Mouse (Mus musculus) testis, adult 2 months (tissue): ENCODE measurements around the gene Krtap22-2. TPM values are rescaled to one million over a fixed set of nuclear protein-coding genes. Genes with fewer than 3 reads are reported as not detected.
"Not testable (repeated sequence)": the region's sequence is repeated elsewhere in the genome, so short reads cannot be mapped to it uniquely, and the experiment has no call there.

ENCODE experiments used
- H3K27ac ChIP-seq: fragments of 200-500 bp; 2 replicates; pipeline ENCODE4 v1.5.1; 2012; ENCODE audit warnings: low read depth, low read length; ENCODE audit not compliant: control insufficient read depth, insufficient read depth
- H3K27me3 ChIP-seq: fragments of 200-500 bp; 2 replicates; pipeline ENCODE4 v1.6.1; 2012; ENCODE audit warnings: mild to moderate bottlenecking, low read length, moderate library complexity; ENCODE audit not compliant: control insufficient read depth, insufficient read depth
- H3K36me3 ChIP-seq: fragments of 200-500 bp; 2 replicates; pipeline ENCODE4 v1.6.1; 2012; ENCODE audit warnings: mild to moderate bottlenecking, low read length; ENCODE audit not compliant: control insufficient read depth, insufficient read depth
- H3K4me1 ChIP-seq: fragments of 200-500 bp; 2 replicates; pipeline ENCODE4 v1.6.1; 2012; ENCODE audit warnings: low read length; ENCODE audit not compliant: control insufficient read depth, insufficient read depth
- H3K4me3 ChIP-seq: fragments of 200-500 bp; 2 replicates; pipeline ENCODE4 v1.5.1; 2012; ENCODE audit warnings: low read depth, mild to moderate bottlenecking, low read length, moderate library complexity, mixed read lengths; ENCODE audit not compliant: control insufficient read depth
- CTCF ChIP-seq: fragments of 200-500 bp; IDR thresholded peaks from 2 replicates; pipeline ENCODE4 v1.5.1; 2012; ENCODE audit warnings: low read depth, mild to moderate bottlenecking, inconsistent platforms, low read length, moderate library complexity; ENCODE audit not compliant: control insufficient read depth, insufficient read depth, insufficient replicate concordance
- POLR2A ChIP-seq: fragments of 200-500 bp; IDR thresholded peaks from 2 replicates; pipeline ENCODE4 v1.6.1; 2012; ENCODE audit warnings: low read depth, mild to moderate bottlenecking, inconsistent platforms, low read length, moderate library complexity; ENCODE audit not compliant: control insufficient read depth
- polyA plus RNA-seq: library from polyadenylated mRNA; depleted of rRNA; stranded (reverse); fragments of >200 nt; gene quantifications from 2 replicates; pipeline ENCODE4 v1.2.3, GENCODE M21; 2012; rRNA removed

Krtap22-2 gene
- polyA plus RNA-seq, result not detected in 2 replicates

GRCm38 (mm10) chr16:89010659-89011058 lies at the start of gene Krtap22-2:
Krtap22-2 (minus strand) TSS chr16:89010759.
- no peak within 1 kb of the TSS for H3K4me3 ChIP-seq

GRCm38 (mm10) chr16:89047783-89048182 lies 37.2 kb upstream of the Krtap22-2 start, which contains the start of gene Krtap6-5:
Krtap6-5 (minus strand) TSS chr16:89047883.
- no peaks in the 10 kb centered on the region for H3K4me1 ChIP-seq
- H3K36me3 ChIP-seq, result no peaks in the 10 kb centered on the region
- no peak within 1 kb of the TSS for H3K27ac ChIP-seq
- no peaks in the 10 kb centered on the region for H3K27me3 ChIP-seq
- H3K4me3 ChIP-seq, result no peak within 1 kb of the TSS
- TF ChIP-seq POLR2A (no peak), CTCF (no peak)

More at GRCm38 (mm10) chr16:89010659-89011058, at the start of gene Krtap22-2:
- Histone ChIP-seq H3K36me3 (no peaks in the 10 kb centered on the region), H3K4me1 (no peaks in the 10 kb centered on the region), H3K27me3 (no peaks in the 10 kb centered on the region), H3K27ac (no peak within 1 kb of the TSS)
- no peak for TF ChIP-seq CTCF
- no peak for TF ChIP-seq POLR2A

GRCm38 (mm10) chr16:89041372-89041771 lies 30.8 kb upstream of the Krtap22-2 start, which contains the start of gene Gm10228:
Gm10228 (minus strand) TSS chr16:89041472.
- H3K4me3 ChIP-seq, H3K27ac ChIP-seq, H3K36me3 ChIP-seq, H3K4me1 ChIP-seq, H3K27me3 ChIP-seq: not testable (repeated sequence)

GRCm38 (mm10) chr16:89031399-89031798 lies 20.8 kb upstream of the Krtap22-2 start, which contains the start of gene Krtap6-1:
Krtap6-1 (plus strand) TSS chr16:89031699.
- H3K27me3 ChIP-seq, H3K27ac ChIP-seq, H3K4me1 ChIP-seq, H3K4me3 ChIP-seq, H3K36me3 ChIP-seq: not testable (repeated sequence)

DNA sequence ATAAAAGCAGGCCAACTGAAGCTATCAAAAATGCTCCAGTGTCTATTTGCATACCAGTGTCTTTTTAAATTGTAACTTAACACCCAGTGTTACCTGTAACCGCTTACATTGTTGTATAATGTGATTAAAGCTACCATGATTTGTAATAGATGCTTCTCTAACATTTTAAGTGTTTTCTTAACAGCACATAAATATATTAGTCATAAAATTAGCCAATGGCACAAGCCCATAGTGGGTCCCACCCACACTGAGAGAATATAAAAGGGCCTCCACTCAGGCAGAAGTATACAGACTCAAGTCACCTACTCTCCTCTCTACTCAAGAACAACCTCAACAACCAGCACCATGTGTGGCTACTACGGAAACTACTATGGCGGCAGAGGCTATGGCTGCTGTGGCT lies 4.4 kb upstream of the Krtap22-2 start, which contains the start of gene Gm10229:
Gm10229 (plus strand) TSS at position 301 of the 400 bp plus-strand sequence.
- H3K27ac ChIP-seq, H3K4me1 ChIP-seq, H3K4me3 ChIP-seq, H3K36me3 ChIP-seq, H3K27me3 ChIP-seq: not testable (repeated sequence)

GRCm38 (mm10) chr16:89013973-89014372 lies 3.4 kb upstream of the Krtap22-2 start:
- no peaks in the 10 kb centered on the region for H3K4me1 ChIP-seq
- H3K27ac ChIP-seq, result no peak overlapping the region
- H3K4me3 ChIP-seq, result no peak overlapping the region
- H3K27me3 ChIP-seq, result no peaks in the 10 kb centered on the region
- no peak for TF ChIP-seq CTCF
- TF ChIP-seq POLR2A, result no peak
- H3K36me3 ChIP-seq, result no peaks in the 10 kb centered on the region

DNA sequence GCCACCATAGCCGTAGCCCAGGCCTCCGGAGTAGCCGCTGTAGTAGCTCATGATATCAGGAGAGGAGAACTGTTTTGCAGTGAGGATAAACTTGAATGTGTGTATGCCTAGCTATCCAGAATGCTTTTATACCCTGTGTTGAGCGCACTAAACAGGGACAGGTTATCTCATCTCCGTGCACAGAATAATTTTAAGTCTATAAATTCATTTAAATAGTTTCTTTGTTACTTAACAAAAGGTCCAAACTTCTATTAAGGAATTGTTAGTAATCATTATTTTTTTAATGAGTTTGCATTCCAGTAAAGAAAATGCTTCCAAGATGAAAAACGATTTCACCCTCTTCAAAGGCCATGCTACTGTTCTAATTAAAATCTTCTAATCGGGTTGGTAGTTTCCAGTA lies 47.8 kb downstream of the Krtap22-2 start, which contains the start of gene Krtap16-3:
Krtap16-3 (minus strand) TSS at position 101 of the 400 bp plus-strand sequence.
- Histone ChIP-seq H3K4me1 (no peaks in the 10 kb centered on the region), H3K4me3 (no peak within 1 kb of the TSS), H3K27me3 (no peaks in the 10 kb centered on the region), H3K27ac (no peak within 1 kb of the TSS), H3K36me3 (no peaks in the 10 kb centered on the region)
- no peak for TF ChIP-seq CTCF
- TF ChIP-seq POLR2A, result no peak

Other genes starting within 250 kb of the Krtap22-2 start
- not detected in 2 replicates for gene 2310057N15Rik, start 236.6 kb downstream of the Krtap22-2 start, polyA plus RNA-seq
- gene Gm5965, start 232.9 kb downstream of the Krtap22-2 start, polyA plus RNA-seq, result not detected in 2 replicates
- not detected in 2 replicates for gene Gm20741, start 198.5 kb downstream of the Krtap22-2 start, polyA plus RNA-seq
- gene Krtap15, start 190.5 kb downstream of the Krtap22-2 start, polyA plus RNA-seq, result not detected in 2 replicates
- not detected in 2 replicates for gene Krtap14, start 184.6 kb downstream of the Krtap22-2 start, polyA plus RNA-seq
- gene Krtap19-1, start 141.3 kb downstream of the Krtap22-2 start, polyA plus RNA-seq, result not detected in 2 replicates
- gene Krtap19-2, start 136.5 kb downstream of the Krtap22-2 start, polyA plus RNA-seq, result not detected in 2 replicates
- not detected in 2 replicates for gene Krtap19-3, start 132.7 kb downstream of the Krtap22-2 start, polyA plus RNA-seq
- not detected in 2 replicates for gene Krtap19-4, start 125.7 kb downstream of the Krtap22-2 start, polyA plus RNA-seq
- gene Krtap19-5, start 114.3 kb downstream of the Krtap22-2 start, polyA plus RNA-seq, result not detected in 2 replicates
- gene Krtap19-9b, start 78.5 kb downstream of the Krtap22-2 start, polyA plus RNA-seq, result not detected in 2 replicates
- gene Krtap16-3, start 47.9 kb downstream of the Krtap22-2 start, polyA plus RNA-seq, result not detected in 2 replicates
- gene Gm10229, start 4.5 kb upstream of the Krtap22-2 start, polyA plus RNA-seq, result not detected in 2 replicates
- not detected in 2 replicates for gene Krtap6-1, start 20.9 kb upstream of the Krtap22-2 start, polyA plus RNA-seq
- gene Gm10228, start 30.7 kb upstream of the Krtap22-2 start, polyA plus RNA-seq, result not detected in 2 replicates
- gene Krtap6-5, start 37.1 kb upstream of the Krtap22-2 start, polyA plus RNA-seq, result not detected in 2 replicates
- 0.99 and 1.1 TPM in 2 replicates for gene 1110025L11Rik, start 53.2 kb upstream of the Krtap22-2 start, polyA plus RNA-seq
- gene Krtap6-3, start 73.3 kb upstream of the Krtap22-2 start, polyA plus RNA-seq, result not detected in 2 replicates
- not detected in 2 replicates for gene Gm6358, start 130.1 kb upstream of the Krtap22-2 start, polyA plus RNA-seq
- gene Gm10061, start 140.3 kb upstream of the Krtap22-2 start, polyA plus RNA-seq, result not detected in 2 replicates
- 8.4 and 15.0 TPM in 2 replicates for gene Gm9789, start 147.2 kb upstream of the Krtap22-2 start, polyA plus RNA-seq
- not detected in 2 replicates for gene Gm7735, start 158.7 kb upstream of the Krtap22-2 start, polyA plus RNA-seq
- not detected in 2 replicates for gene 1110057P08Rik, start 164.0 kb upstream of the Krtap22-2 start, polyA plus RNA-seq
- gene Krtap20-2, start 195.1 kb upstream of the Krtap22-2 start, polyA plus RNA-seq, result not detected in 2 replicates